Mouse (Mus musculus) kidney, postnatal 0 days (tissue): ENCODE measurements at regions not wholly inside any gene's neighbourhood (a gene's known extent, or its start where the extent isn't known, plus 50 kb on each side); places are given as distances from the start of the nearest gene placed in this dataset.

Experiments used
- ATAC-seq: fragments of 200-750 bp; cut with Nextera tagmentation; replicated peaks from 2 replicates; pipeline ENCODE4 v1.8.0; 2017; ENCODE audit warnings: low read depth, moderate number of reproducible peaks, moderate TSS enrichment, moderate library complexity; ENCODE audit not compliant: low FRiP score
- DNase-seq: peaks from one replicate; pipeline ENCODE4 v3.0.0-alpha.2; 2016; ENCODE audit warnings: low spot score
- H3K27ac ChIP-seq: fragments of 300-500 bp; sonication (generic); 2 replicates; pipeline ENCODE4 v1.5.1; 2014; ENCODE audit warnings: mild to moderate bottlenecking
- H3K27me3 ChIP-seq: fragments of 300-500 bp; sonication (generic); 2 replicates; pipeline ENCODE4 v1.6.1; 2014; ENCODE audit warnings: low read length, mixed read lengths; ENCODE audit not compliant: insufficient read depth
- H3K36me3 ChIP-seq: fragments of 300-500 bp; sonication (generic); 2 replicates; pipeline ENCODE4 v1.6.1; 2014; ENCODE audit warnings: low read length, mixed read lengths; ENCODE audit not compliant: insufficient read depth
- H3K4me1 ChIP-seq: fragments of 300-500 bp; sonication (generic); replicated peaks from 2 replicates; pipeline ENCODE4 v1.6.1; 2014; ENCODE audit warnings: antibody characterized with exemption, low read length, mixed read lengths; ENCODE audit not compliant: insufficient read depth
- H3K4me2 ChIP-seq: fragments of 300-500 bp; sonication (generic); 2 replicates; pipeline ENCODE4 v1.6.1; 2014; ENCODE audit warnings: mild to moderate bottlenecking, low read length, moderate library complexity, mixed read lengths
- H3K4me3 ChIP-seq: fragments of 300-500 bp; sonication (generic); replicated peaks from 2 replicates; pipeline ENCODE4 v1.5.1; 2014; ENCODE audit warnings: low read depth, low read length
- H3K9ac ChIP-seq: fragments of 300-500 bp; sonication (generic); 2 replicates; pipeline ENCODE4 v1.6.1; 2014; ENCODE audit warnings: low read depth, low read length
- H3K9me3 ChIP-seq: fragments of 300-500 bp; sonication (generic); replicated peaks from 2 replicates; pipeline ENCODE4 v1.6.1; 2016; ENCODE audit warnings: low read length, inconsistent platforms, mixed read lengths
- CTCF ChIP-seq: IDR thresholded peaks from 2 replicates; pipeline ENCODE4 v1.5.1; 2016; ENCODE audit warnings: antibody characterized with exemption, low read depth, mild to moderate bottlenecking, moderate library complexity
- WGBS: fragments of 180-500 bp; shearing (Covaris S2); extraction: QIAGEN DNeasy Blood & Tissue Kit; methylation state at CpG from one replicate; pipeline ENCODE4 v1.1.7; 2014; 5-methylcytosine and 5-hydroxymethylcytosine counted together

DNA sequence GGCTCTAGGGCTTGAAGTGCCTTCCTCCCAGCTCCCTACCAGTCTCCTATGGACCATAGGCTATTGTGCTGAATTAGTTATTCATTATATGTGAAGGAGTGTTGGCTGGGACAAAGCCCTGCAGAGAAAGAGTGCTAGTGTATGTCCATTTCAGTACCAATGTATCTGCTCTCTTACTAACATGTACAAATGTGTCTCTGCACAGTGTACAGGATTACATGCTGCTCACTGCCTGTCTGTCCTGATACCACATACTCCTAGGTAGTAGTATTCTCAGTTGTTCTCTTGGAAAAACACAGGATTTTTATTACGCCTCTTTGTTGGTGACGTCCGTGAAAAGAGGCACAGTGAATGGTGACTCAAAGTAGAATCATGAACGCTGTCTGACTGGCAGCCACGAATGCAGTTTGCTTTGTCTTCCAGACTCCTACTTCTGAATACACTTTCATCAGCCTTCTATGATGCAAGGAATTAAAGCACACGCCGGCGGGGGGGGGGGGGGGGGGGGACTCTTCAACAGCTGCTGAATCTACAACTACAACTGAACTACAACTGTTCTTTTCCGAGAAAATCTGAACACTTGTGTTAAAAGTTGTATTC lies 230.6 kb upstream of the Smim15 start:
- Histone ChIP-seq H3K27ac (no peak overlapping the region), H3K9ac (no peak overlapping the region), H3K9me3 (no peaks in the 10 kb centered on the region), H3K27me3 (no peaks in the 10 kb centered on the region), H3K4me1 (peaks cover 7% of the 10 kb centered on the region; the same call in 1 of the 2 replicates), H3K4me3 (no peak overlapping the region), H3K36me3 (0 out of 2 replicates have a peak, but pooled peaks cover 3% of the 10 kb centered on the region), H3K4me2 (no peak overlapping the region)
- no peak for ATAC-seq
- no peak for TF ChIP-seq CTCF
- no peak for DNase-seq
- 54% methylated on average over 9 of the region's 9 CpGs for WGBS

DNA sequence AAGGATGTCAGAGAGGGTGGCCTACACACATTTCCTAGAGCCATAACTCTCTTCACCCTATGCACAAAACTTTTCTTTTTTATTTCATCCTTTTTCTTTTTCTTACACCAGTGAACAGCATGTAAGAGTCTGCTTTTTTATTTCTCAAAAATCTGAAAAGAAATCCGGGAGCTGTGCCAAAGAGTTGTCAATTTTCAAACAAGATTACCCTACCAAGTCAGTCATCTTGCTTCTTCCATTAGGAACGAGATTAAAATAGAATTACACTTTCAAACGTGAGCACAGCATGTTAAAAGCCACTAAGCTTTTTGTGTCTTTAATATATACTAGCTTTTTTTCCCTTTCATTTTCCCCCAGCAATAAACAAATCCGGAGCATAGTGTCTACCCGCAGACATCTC lies 232.2 kb upstream of the Smim15 start:
- Histone ChIP-seq H3K27ac (no peak overlapping the region), H3K4me2 (no peak overlapping the region), H3K4me1 (peaks cover 7% of the 10 kb centered on the region; the same call in 1 of the 2 replicates), H3K9me3 (no peaks in the 10 kb centered on the region), H3K27me3 (no peaks in the 10 kb centered on the region), H3K9ac (no peak overlapping the region), H3K4me3 (no peak overlapping the region), H3K36me3 (0 out of 2 replicates have a peak, but pooled peaks cover 3% of the 10 kb centered on the region)
- 55% methylated on average over 5 of the region's 5 CpGs for WGBS
- ATAC-seq = no peak
- DNase-seq = no peak
- TF ChIP-seq CTCF = no peak

DNA sequence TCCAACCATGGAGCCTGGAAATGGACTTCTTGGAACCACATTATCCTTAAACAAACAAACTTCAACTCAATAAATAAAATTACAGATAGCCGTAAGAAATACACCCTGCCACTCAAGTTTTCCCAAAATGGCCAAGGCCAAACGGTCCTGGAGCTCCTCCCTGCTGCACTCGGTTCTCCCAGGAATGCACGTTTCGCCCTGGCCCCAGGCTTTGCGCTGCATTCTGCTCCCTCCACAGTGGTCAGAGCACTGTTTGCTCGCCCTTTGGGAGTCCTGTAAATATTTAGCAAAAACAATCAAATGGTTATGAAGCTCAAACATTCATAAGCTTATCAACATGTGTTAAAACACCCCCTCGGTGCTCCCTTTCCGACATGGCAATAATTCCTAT lies 233.4 kb upstream of the Smim15 start:
- no peak for ATAC-seq
- Histone ChIP-seq H3K4me1 (peaks cover 7% of the 10 kb centered on the region; the same call in 1 of the 2 replicates), H3K4me3 (no peak overlapping the region), H3K9ac (no peak overlapping the region), H3K4me2 (no peak overlapping the region; the same call in 1 of the 2 replicates), H3K36me3 (no peaks in the 10 kb centered on the region), H3K9me3 (no peaks in the 10 kb centered on the region), H3K27me3 (no peaks in the 10 kb centered on the region), H3K27ac (no peak overlapping the region)
- 49% methylated on average over 9 of the region's 9 CpGs for WGBS
- no peak for DNase-seq
- TF ChIP-seq CTCF = no peak

DNA sequence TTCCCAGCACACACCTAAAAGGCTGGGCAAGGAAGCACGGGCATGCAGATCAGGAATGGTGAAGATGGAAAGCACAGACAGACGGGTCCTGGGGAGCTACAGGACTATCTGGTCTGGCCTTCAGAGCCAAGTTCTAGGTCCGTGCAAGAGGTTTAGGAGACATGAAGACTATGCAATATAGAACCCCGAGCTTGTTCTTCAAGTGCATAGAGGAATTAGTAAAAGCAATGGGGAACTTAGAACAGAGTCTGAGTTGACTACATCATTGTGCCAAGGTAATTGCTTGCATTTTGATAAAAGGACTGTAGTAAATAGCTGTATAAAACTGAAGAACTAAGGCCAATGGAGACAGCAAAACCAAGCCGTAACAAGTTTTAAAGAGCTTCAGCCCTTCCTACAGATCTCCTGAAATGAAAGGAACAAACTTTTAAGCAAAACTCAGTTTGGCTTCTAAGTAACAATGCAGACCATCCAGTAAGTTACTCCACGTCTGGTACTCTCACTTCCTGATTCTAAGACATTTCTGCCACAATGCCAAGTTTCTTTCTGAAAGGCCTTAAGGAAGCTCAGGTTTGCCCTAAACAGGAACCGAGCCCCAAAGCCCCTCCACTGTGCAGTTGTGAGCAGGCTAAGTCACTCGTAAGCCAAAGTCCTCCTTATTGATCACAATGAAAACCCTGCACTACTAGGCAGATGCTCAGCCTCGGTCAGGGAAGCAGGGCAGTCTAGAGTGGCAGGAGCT lies 234.0 kb upstream of the Smim15 start:
- Histone ChIP-seq H3K27ac (no peak overlapping the region), H3K4me2 (no peak overlapping the region), H3K9ac (no peak overlapping the region), H3K4me1 (peaks cover 7% of the 10 kb centered on the region; the same call in 1 of the 2 replicates), H3K4me3 (no peak overlapping the region), H3K9me3 (no peaks in the 10 kb centered on the region), H3K36me3 (no peaks in the 10 kb centered on the region), H3K27me3 (no peaks in the 10 kb centered on the region)
- TF ChIP-seq CTCF = no peak
- WGBS = 70% methylated on average over 9 of the region's 9 CpGs
- ATAC-seq = no peak
- no peak for DNase-seq

DNA sequence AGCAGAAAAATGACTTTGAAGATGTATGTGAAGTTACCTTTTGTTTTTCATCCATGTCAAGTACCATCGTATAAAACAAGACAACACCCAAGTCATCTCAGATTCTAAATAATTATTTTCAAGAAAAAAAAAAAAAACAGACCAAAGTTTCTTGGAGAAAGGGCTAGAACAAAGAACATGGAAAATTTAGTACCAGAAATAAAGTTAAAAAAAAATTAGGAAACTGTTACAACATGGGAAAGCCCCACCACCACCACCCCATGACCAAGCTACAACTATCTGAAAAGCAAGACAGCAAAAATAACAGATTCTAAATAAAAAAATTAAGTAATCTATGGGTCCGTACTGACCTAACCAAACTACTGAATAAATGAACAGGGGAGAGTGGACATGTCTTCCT lies 235.3 kb upstream of the Smim15 start:
- H3K27me3 ChIP-seq = no peaks in the 10 kb centered on the region
- H3K4me1 ChIP-seq = peaks cover 7% of the 10 kb centered on the region; the same call in 1 of the 2 replicates
- TF ChIP-seq CTCF = no peak
- H3K4me2 ChIP-seq = no peak overlapping the region
- no peaks in the 10 kb centered on the region for H3K36me3 ChIP-seq
- ATAC-seq = no peak
- no peaks in the 10 kb centered on the region for H3K9me3 ChIP-seq
- WGBS = 85% methylated on average over 2 of the region's 2 CpGs
- DNase-seq = no peak
- H3K27ac ChIP-seq = no peak overlapping the region
- H3K4me3 ChIP-seq = no peak overlapping the region
- H3K9ac ChIP-seq = no peak overlapping the region

DNA sequence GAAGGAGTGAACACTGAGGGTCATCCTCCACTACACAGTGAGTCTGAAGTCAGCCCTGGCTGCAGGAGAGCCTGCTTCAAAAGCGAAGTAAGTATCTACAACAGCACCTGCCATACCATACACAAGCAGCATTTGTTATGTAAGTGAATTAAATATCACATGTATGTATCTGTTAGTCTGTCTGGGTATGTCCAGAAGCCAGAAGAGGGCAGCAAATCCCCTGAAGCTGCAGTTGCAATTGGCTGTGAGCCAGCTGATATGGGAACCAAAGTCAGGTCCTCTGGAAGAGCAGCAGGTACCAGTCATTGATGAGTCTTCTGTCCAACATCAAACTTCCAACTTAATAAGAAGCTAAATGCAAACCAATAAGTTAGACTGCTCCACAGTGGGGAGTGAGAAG lies 239.8 kb upstream of the Smim15 start:
- Histone ChIP-seq H3K27me3 (no peaks in the 10 kb centered on the region), H3K9me3 (no peaks in the 10 kb centered on the region), H3K4me1 (peaks cover 13% of the 10 kb centered on the region; the same call in 1 of the 2 replicates), H3K9ac (no peak overlapping the region), H3K27ac (no peak overlapping the region), H3K4me2 (no peak overlapping the region), H3K36me3 (no peaks in the 10 kb centered on the region), H3K4me3 (no peak overlapping the region)
- ATAC-seq (no peak), DNase-seq (no peak)
- WGBS = 91% methylated on average over 1 of the region's 1 CpGs
- TF ChIP-seq CTCF = peak; percentile 45; the same call in 1 of the 2 replicates
